In genomic region chr11:74924149-74924548, GRCm38 (mm10) we compare ENCODE assay signal across 9 mouse cellular contexts. TPM values are rescaled to one million over a fixed set of nuclear protein-coding genes. Genes with fewer than 3 reads are reported as not detected.
DNase-seq lines count a peak whose midpoint lies in the region; ATAC-seq and TF ChIP-seq lines count a peak whose summit lies in the region.
"Had no signal": no experiment of that assay in that cellular context is flagged by ENCODE, and none has a peak within 500 bp of the region (broad histone marks: within the 10 kb centered on the region; RNA-seq: fewer than 3 reads in every experiment).

No protein-coding gene starts in this region.

- WGBS in liver, postnatal 0 days (ENCODE audit: insufficient replicate concordance): 53% methylated on average over 4 of the region's 4 CpGs
- 75% methylated on average over 4 of the region's 4 CpGs for WGBS in thymus, adult 2 months

- peak overlapping the region; percentile 87; the same call in 1 of the 2 replicates for H3K4me2 ChIP-seq in liver, postnatal 0 days (ENCODE audit: low read depth, low read length)

- no peak for TF ChIP-seq POLR2A in embryonic fibroblast, embryonic 13.5 days (IDR thresholded peaks at IDR 0.05; ENCODE audit: low read depth, low read length)
- TF ChIP-seq POLR2A in thymus, adult 2 months (IDR thresholded peaks at IDR 0.05; ENCODE audit: control insufficient read depth, extremely low read depth, insufficient read depth, low read length, poor library complexity): no peak

- ATAC-seq in liver, postnatal 0 days: no peak

- no peaks in the 10 kb centered on the region for H3K9me3 ChIP-seq in liver, postnatal 0 days (ENCODE audit: low read length)
- H3K9me3 ChIP-seq: limb, embryonic 15.5 days had no signal

- no peaks in the 10 kb centered on the region; the same call in 1 of the 2 replicates for H3K36me3 ChIP-seq in liver, postnatal 0 days (replicated peaks; ENCODE audit: insufficient read depth, low read length)
- no peaks in the 10 kb centered on the region for H3K36me3 ChIP-seq in thymus, adult 2 months (ENCODE audit: control insufficient read depth, insufficient read depth, low read length)

- H3K27me3 ChIP-seq in liver, postnatal 0 days (ENCODE audit: insufficient read depth, low read length): no peaks in the 10 kb centered on the region
- H3K27me3 ChIP-seq in thymus, adult 2 months (ENCODE audit: control insufficient read depth, insufficient read depth, low read length): no peaks in the 10 kb centered on the region
- H3K27me3 ChIP-seq: limb, embryonic 15.5 days had no signal

- TF ChIP-seq EP300 in liver, postnatal 0 days (IDR thresholded peaks at IDR 0.05; ENCODE audit: low read depth): 0 out of 2 replicates have a peak, but pooled peaks have one; percentile 14

- H3K4me3 ChIP-seq in embryonic fibroblast, embryonic 13.5 days (ENCODE audit: insufficient read depth, low read length): peak overlapping the region; percentile 90; the same call in 1 of the 2 replicates
- H3K4me3 ChIP-seq in liver, postnatal 0 days (ENCODE audit: low read depth, low read length): no peak overlapping the region
- H3K4me3 ChIP-seq in thymus, adult 2 months (ENCODE audit: control insufficient read depth, insufficient read depth, low read length): no peak overlapping the region

- no peaks in the 10 kb centered on the region for H3K4me1 ChIP-seq in embryonic fibroblast, embryonic 13.5 days (ENCODE audit: control insufficient read depth, insufficient read depth, low read length)
- peaks cover 19% of the 10 kb centered on the region for H3K4me1 ChIP-seq in liver, postnatal 0 days (ENCODE audit: insufficient read depth)
- H3K4me1 ChIP-seq in thymus, adult 2 months (replicated peaks; ENCODE audit: control insufficient read depth, insufficient read depth, low read length): peaks cover 3% of the 10 kb centered on the region

- H3K27ac ChIP-seq in embryonic fibroblast, embryonic 13.5 days (ENCODE audit: insufficient read depth, low read length): no peak overlapping the region
- no peak overlapping the region for H3K27ac ChIP-seq in liver, postnatal 0 days (ENCODE audit: low read depth)
- no peak overlapping the region for H3K27ac ChIP-seq in thymus, adult 2 months (ENCODE audit: control insufficient read depth, insufficient read depth, low read length)
- H3K27ac ChIP-seq: limb, embryonic 15.5 days had no signal

- H3K9ac ChIP-seq in liver, postnatal 0 days (replicated peaks): no peak overlapping the region
- H3K9ac ChIP-seq: limb, embryonic 15.5 days had no signal

- DNase-seq in gastrocnemius, postnatal 10 days: peak; percentile 11
- no peak for DNase-seq in gastrocnemius, adult 8-10 months (ENCODE audit: low spot score in 2 of 2)
- peak; percentile 10 to 36 for DNase-seq in urinary bladder, postnatal 36 days (ENCODE audit: low spot score in 2 of 2)
- no peak for DNase-seq in urinary bladder, postnatal 10 days (ENCODE audit: low spot score)
- DNase-seq in liver, postnatal 0 days: peak; percentile 60
- peak; percentile 49 for DNase-seq in thymus, adult 2 months
- no peak for DNase-seq in layer of hippocampus, postnatal 14 days (ENCODE audit: low spot score in 2 of 2)

- TF ChIP-seq CTCF in embryonic fibroblast, embryonic 13.5 days (IDR thresholded peaks at IDR 0.05; ENCODE audit: borderline replicate concordance, insufficient read depth, low read length): no peak
- peak; percentile 69 for TF ChIP-seq CTCF in liver, postnatal 0 days (IDR thresholded peaks at IDR 0.05; ENCODE audit: low read depth)
- no peak for TF ChIP-seq CTCF in thymus, adult 2 months (IDR thresholded peaks at IDR 0.05; ENCODE audit: borderline replicate concordance, control insufficient read depth, extremely low read depth, insufficient read depth, low read length, poor library complexity)

RNA-seq across cellular contexts. Expression of gene Smg6, which starts 1.5 kb away (rescaled TPM):
- total RNA-seq in gastrocnemius, postnatal 10 days (2021): 10 to 100 TPM; 15.2 to 18.5 TPM
- 10 to 100 TPM; 10.3 to 13.0 (median 11.7) TPM for total RNA-seq in gastrocnemius, adult 8-10 months (2022)
- polyA plus RNA-seq in embryonic fibroblast, embryonic 13.5 days (2011; ENCODE audit: insufficient read length, low read depth, missing spikeins): 16.2 and 19.1 TPM in 2 replicates
- polyA plus RNA-seq in liver, postnatal 0 days (2015; fragmentation: Nextera tagmentation; extraction: Ambion mirVana): 4.7 TPM in 2 replicates
- 69.4 and 69.7 TPM in 2 replicates for polyA plus RNA-seq in thymus, adult 2 months (2012; rRNA removed)
- total RNA-seq in layer of hippocampus, postnatal 14 days (2021): 10 to 100 TPM; 23.8 to 24.9 TPM

RNA-seq across cellular contexts. Expression of gene Srr, which starts 1.6 kb away (rescaled TPM):
- 10 to 100 TPM; 24.7 to 28.0 TPM for total RNA-seq in gastrocnemius, postnatal 10 days (2021)
- total RNA-seq in gastrocnemius, adult 8-10 months (2022): 10 to 100 TPM; 15.8 to 19.1 (median 17.0) TPM
- polyA plus RNA-seq in embryonic fibroblast, embryonic 13.5 days (2011; ENCODE audit: insufficient read length, low read depth, missing spikeins): 33.4 and 37.1 TPM in 2 replicates
- 4.4 and 5.2 TPM in 2 replicates for polyA plus RNA-seq in liver, postnatal 0 days (2015; fragmentation: Nextera tagmentation; extraction: Ambion mirVana)
- 6.3 and 7.7 TPM in 2 replicates for polyA plus RNA-seq in thymus, adult 2 months (2012; rRNA removed)
- total RNA-seq in layer of hippocampus, postnatal 14 days (2021): 10 to 100 TPM; 94.4 to 98.0 TPM

RNA-seq across cellular contexts. Expression of gene Tsr1, which starts 26.3 kb away (rescaled TPM):
- total RNA-seq in gastrocnemius, postnatal 10 days (2021): 10 to 100 TPM; 25.7 to 26.1 TPM
- total RNA-seq in gastrocnemius, adult 8-10 months (2022): 10 to 100 TPM; 26.3 to 39.2 (median 28.2) TPM
- polyA plus RNA-seq in embryonic fibroblast, embryonic 13.5 days (2011; ENCODE audit: insufficient read length, low read depth, missing spikeins): 64.3 and 65.8 TPM in 2 replicates
- polyA plus RNA-seq in liver, postnatal 0 days (2015; fragmentation: Nextera tagmentation; extraction: Ambion mirVana): 13.4 and 14.7 TPM in 2 replicates
- 15.4 and 17.9 TPM in 2 replicates for polyA plus RNA-seq in thymus, adult 2 months (2012; rRNA removed)
- total RNA-seq in layer of hippocampus, postnatal 14 days (2021): 10 to 100 TPM; 35.8 to 37.0 TPM

RNA-seq across cellular contexts. Expression of gene Sgsm2, which starts 27.3 kb away (rescaled TPM):
- 1 to 10 TPM; 4.6 to 6.9 TPM for total RNA-seq in gastrocnemius, postnatal 10 days (2021)
- total RNA-seq in gastrocnemius, adult 8-10 months (2022): 1 to 10 TPM; 1.3 to 2.0 (median 1.7) TPM
- polyA plus RNA-seq in embryonic fibroblast, embryonic 13.5 days (2011; ENCODE audit: insufficient read length, low read depth, missing spikeins): 11.4 and 15.5 TPM in 2 replicates
- polyA plus RNA-seq in liver, postnatal 0 days (2015; fragmentation: Nextera tagmentation; extraction: Ambion mirVana): 0.79 and 0.87 TPM in 2 replicates
- 13.5 and 14.5 TPM in 2 replicates for polyA plus RNA-seq in thymus, adult 2 months (2012; rRNA removed)
- total RNA-seq in layer of hippocampus, postnatal 14 days (2021): 10 to 100 TPM; 69.6 to 73.0 TPM

Comparison
In these comparisons a context has a peak if more than half of its experiments do, and no peak if none do; other contexts are left out.
1. DNase-seq: peak in gastrocnemius, postnatal 10 days (single experiment), urinary bladder, postnatal 36 days (2 of 2), liver, postnatal 0 days (single experiment) and thymus, adult 2 months (single experiment); none in gastrocnemius, adult 8-10 months (0 of 2), urinary bladder, postnatal 10 days (single experiment) and layer of hippocampus, postnatal 14 days (0 of 2).